Mouse (Mus musculus): ENCODE measurements at regions not wholly inside any gene's neighbourhood (a gene's known extent, or its start where the extent isn't known, plus 50 kb on each side); places are given as distances from the start of the nearest gene placed in this dataset.

DNA sequence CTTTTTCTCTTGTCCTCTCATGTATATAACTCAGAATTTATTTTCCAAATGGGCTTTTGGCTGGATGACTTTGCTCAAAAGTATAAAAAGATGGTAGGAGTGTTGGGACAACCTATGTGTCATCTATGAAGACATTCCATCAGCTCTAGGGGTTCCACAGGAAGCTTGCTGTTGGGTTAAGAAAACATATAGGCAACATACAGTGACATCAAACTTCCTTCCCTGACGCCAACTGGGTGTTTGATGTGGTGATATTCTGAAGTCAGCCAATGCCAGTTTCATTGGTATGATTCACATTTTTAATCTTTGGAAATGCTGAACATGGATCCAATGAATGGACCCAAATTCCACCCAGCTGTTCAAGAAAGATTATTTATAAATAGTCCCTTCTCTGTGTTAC is 76.5 kb upstream of the Tnfsf11 start:
- Histone ChIP-seq H3K4me1 (ENCODE audit: control insufficient read depth, insufficient read depth, low read length) (no peaks in the 10 kb centered on the region; the same call in 1 of the 2 replicates), H3K27ac (replicated peaks; ENCODE audit: insufficient read depth, low read depth, low read length) (no peak overlapping the region), H3K27me3 (ENCODE audit: control insufficient read depth, insufficient read depth, low read length) (no peaks in the 10 kb centered on the region), H3K9ac (ENCODE audit: low read depth, low read length) (no peak overlapping the region), H3K79me2 (ENCODE audit: control insufficient read depth, insufficient read depth, low read length) (no peaks in the 10 kb centered on the region), H3K4me3 (ENCODE audit: insufficient read depth, low read depth, low read length) (no peak overlapping the region), H3K36me3 (ENCODE audit: control insufficient read depth, insufficient read depth, low read length) (no peaks in the 10 kb centered on the region)
- DNase-seq (ENCODE audit: extremely low read depth, low read depth, low spot score), result no peak
- TF ChIP-seq POLR2A (IDR thresholded peaks at IDR 0.05; ENCODE audit: extremely low read depth, insufficient read depth, low read length) (no peak), CTCF (IDR thresholded peaks at IDR 0.05; ENCODE audit: low read depth, low read length) (no peak)
- WGBS, result 71% methylated on average over 1 of the region's 1 CpGs

DNA sequence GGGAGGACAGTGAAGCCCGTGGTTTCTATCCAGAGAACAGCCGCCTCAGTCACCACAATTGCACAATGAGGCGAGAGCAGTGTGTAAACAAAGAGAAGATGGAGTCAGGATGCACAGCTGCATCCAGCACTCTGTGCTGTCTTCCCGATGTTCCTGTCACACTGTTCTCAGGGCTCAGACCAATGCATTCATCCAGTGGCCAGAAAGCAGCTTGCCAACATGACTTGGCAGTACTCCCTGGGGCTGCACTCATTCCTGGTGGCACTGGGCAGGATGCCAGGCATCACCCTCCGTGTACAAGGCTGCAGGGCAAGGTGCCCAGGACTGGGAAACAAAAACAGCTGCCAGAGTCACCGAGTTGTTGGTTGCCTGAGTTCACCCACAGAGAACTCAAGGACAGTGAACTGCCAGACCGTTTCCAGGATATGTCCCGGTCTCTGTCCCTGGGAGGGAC is 75.4 kb upstream of the Tnfsf11 start:
- Histone ChIP-seq H3K9ac (ENCODE audit: low read depth, low read length) (no peak overlapping the region), H3K4me3 (ENCODE audit: insufficient read depth, low read depth, low read length) (no peak overlapping the region), H3K27ac (replicated peaks; ENCODE audit: insufficient read depth, low read depth, low read length) (no peak overlapping the region), H3K4me1 (ENCODE audit: control insufficient read depth, insufficient read depth, low read length) (no peaks in the 10 kb centered on the region; the same call in 1 of the 2 replicates), H3K36me3 (ENCODE audit: control insufficient read depth, insufficient read depth, low read length) (no peaks in the 10 kb centered on the region), H3K27me3 (ENCODE audit: control insufficient read depth, insufficient read depth, low read length) (no peaks in the 10 kb centered on the region), H3K79me2 (ENCODE audit: control insufficient read depth, insufficient read depth, low read length) (no peaks in the 10 kb centered on the region)
- peak; percentile 98 for DNase-seq (ENCODE audit: extremely low read depth, low read depth, low spot score)
- WGBS, result 14% methylated on average over 8 of the region's 8 CpGs
- no peak for TF ChIP-seq CTCF (IDR thresholded peaks at IDR 0.05; ENCODE audit: low read depth, low read length)

GRCm38 (mm10) chr14:78380011-78380410 is 72.2 kb upstream of the Tnfsf11 start:
- H3K27me3 ChIP-seq (ENCODE audit: control insufficient read depth, insufficient read depth, low read length), result no peaks in the 10 kb centered on the region

DNA sequence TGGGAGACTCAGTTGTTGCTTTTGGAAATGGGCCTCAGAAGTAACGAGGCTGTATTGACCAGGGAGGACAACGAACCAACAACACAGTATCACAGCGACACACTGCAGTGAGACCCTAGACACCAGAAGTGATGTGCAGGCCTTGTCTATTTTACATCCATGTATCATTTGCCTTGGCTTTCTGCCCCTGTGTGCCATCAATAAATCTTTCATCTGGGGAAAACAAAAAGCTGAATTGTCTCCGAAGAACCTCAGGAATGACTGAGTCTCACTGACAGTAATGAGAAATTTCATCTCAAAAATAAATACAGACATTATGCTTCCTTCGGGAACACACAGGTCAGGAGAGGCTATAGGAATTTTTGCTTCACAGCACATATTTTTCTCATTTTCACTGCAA is 68.7 kb upstream of the Tnfsf11 start:
- Histone ChIP-seq H3K9ac (ENCODE audit: low read depth, low read length) (no peak overlapping the region), H3K79me2 (ENCODE audit: control insufficient read depth, insufficient read depth, low read length) (no peaks in the 10 kb centered on the region), H3K27ac (replicated peaks; ENCODE audit: insufficient read depth, low read depth, low read length) (no peak overlapping the region), H3K27me3 (ENCODE audit: control insufficient read depth, insufficient read depth, low read length) (no peaks in the 10 kb centered on the region), H3K4me1 (ENCODE audit: control insufficient read depth, insufficient read depth, low read length) (no peaks in the 10 kb centered on the region), H3K4me3 (ENCODE audit: insufficient read depth, low read depth, low read length) (no peak overlapping the region), H3K36me3 (ENCODE audit: control insufficient read depth, insufficient read depth, low read length) (no peaks in the 10 kb centered on the region)
- no peak for TF ChIP-seq CTCF (IDR thresholded peaks at IDR 0.05; ENCODE audit: low read depth, low read length)
- no peak for TF ChIP-seq POLR2A (IDR thresholded peaks at IDR 0.05; ENCODE audit: extremely low read depth, insufficient read depth, low read length)
- 90% methylated on average over 5 of the region's 5 CpGs for WGBS
- DNase-seq (ENCODE audit: extremely low read depth, low read depth, low spot score), result no peak

More at GRCm38 (mm10) chr14:78380011-78380410, 72.2 kb upstream of the Tnfsf11 start:
- TF ChIP-seq CTCF (IDR thresholded peaks at IDR 0.05; ENCODE audit: low read depth, low read length) (no peak), POLR2A (IDR thresholded peaks at IDR 0.05; ENCODE audit: extremely low read depth, insufficient read depth, low read length) (no peak)
- H3K4me3 ChIP-seq (ENCODE audit: insufficient read depth, low read depth, low read length), result no peak overlapping the region
- no peaks in the 10 kb centered on the region; the same call in 1 of the 2 replicates for H3K4me1 ChIP-seq (ENCODE audit: control insufficient read depth, insufficient read depth, low read length)
- H3K79me2 ChIP-seq (ENCODE audit: control insufficient read depth, insufficient read depth, low read length), result no peaks in the 10 kb centered on the region
- H3K36me3 ChIP-seq (ENCODE audit: control insufficient read depth, insufficient read depth, low read length), result no peaks in the 10 kb centered on the region
- H3K9ac ChIP-seq (ENCODE audit: low read depth, low read length), result no peak overlapping the region
- 86% methylated on average over 4 of the region's 4 CpGs for WGBS
- H3K27ac ChIP-seq (replicated peaks; ENCODE audit: insufficient read depth, low read depth, low read length), result no peak overlapping the region
- no peak for DNase-seq (ENCODE audit: extremely low read depth, low read depth, low spot score)

DNA sequence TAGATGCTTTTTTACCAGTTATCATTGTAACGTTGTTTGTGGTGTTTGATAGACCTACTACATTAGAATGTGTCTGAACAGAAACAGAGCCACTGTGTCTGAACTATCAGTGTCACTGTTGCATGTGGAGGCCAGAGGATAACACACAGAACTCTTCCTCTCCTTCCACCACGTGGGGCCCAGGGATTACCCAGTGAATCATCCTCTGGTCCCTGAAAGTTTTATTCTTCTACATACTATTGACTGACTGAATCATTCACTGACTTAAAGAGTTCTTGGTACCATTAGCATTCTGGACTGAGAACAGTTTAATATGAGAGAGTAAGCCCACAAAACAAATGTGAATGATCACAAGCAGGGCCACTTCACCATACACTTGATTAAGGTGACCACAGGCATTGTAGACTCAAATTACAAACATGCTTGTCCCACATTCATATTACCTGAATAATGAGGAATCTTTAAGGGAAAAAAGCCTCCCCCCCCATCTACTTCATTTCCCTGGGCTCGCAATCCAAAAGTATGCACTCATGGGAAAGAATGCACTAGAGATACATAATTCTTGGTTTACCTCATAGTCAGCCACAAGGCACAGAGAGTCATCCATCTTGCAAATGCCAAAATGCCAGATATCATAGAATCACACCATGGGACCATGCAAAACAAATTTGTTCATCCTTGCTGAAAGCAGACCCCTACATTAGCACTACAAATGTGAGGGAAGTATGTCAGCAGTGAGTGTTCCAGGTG is 68.1 kb upstream of the Tnfsf11 start:
- DNase-seq (ENCODE audit: extremely low read depth, low read depth, low spot score), result no peak
- Histone ChIP-seq H3K36me3 (ENCODE audit: control insufficient read depth, insufficient read depth, low read length) (no peaks in the 10 kb centered on the region), H3K27ac (replicated peaks; ENCODE audit: insufficient read depth, low read depth, low read length) (no peak overlapping the region), H3K4me1 (ENCODE audit: control insufficient read depth, insufficient read depth, low read length) (no peaks in the 10 kb centered on the region), H3K4me3 (ENCODE audit: insufficient read depth, low read depth, low read length) (no peak overlapping the region), H3K79me2 (ENCODE audit: control insufficient read depth, insufficient read depth, low read length) (no peaks in the 10 kb centered on the region), H3K9ac (ENCODE audit: low read depth, low read length) (no peak overlapping the region), H3K27me3 (ENCODE audit: control insufficient read depth, insufficient read depth, low read length) (no peaks in the 10 kb centered on the region)
- TF ChIP-seq CTCF (IDR thresholded peaks at IDR 0.05; ENCODE audit: low read depth, low read length) (no peak), POLR2A (IDR thresholded peaks at IDR 0.05; ENCODE audit: extremely low read depth, insufficient read depth, low read length) (no peak)
- WGBS, result 84% methylated on average over 3 of the region's 3 CpGs

- TF ChIP-seq POLR2A (IDR thresholded peaks at IDR 0.05; ENCODE audit: extremely low read depth, insufficient read depth, low read length), result no peak
- no peak for TF ChIP-seq CTCF (IDR thresholded peaks at IDR 0.05; ENCODE audit: low read depth, low read length)
- Histone ChIP-seq H3K36me3 (ENCODE audit: control insufficient read depth, insufficient read depth, low read length) (no peaks in the 10 kb centered on the region), H3K9ac (ENCODE audit: low read depth, low read length) (no peak overlapping the region), H3K27me3 (ENCODE audit: control insufficient read depth, insufficient read depth, low read length) (no peaks in the 10 kb centered on the region), H3K79me2 (ENCODE audit: control insufficient read depth, insufficient read depth, low read length) (no peaks in the 10 kb centered on the region), H3K4me3 (ENCODE audit: insufficient read depth, low read depth, low read length) (no peak overlapping the region), H3K27ac (replicated peaks; ENCODE audit: insufficient read depth, low read depth, low read length) (no peak overlapping the region), H3K4me1 (ENCODE audit: control insufficient read depth, insufficient read depth, low read length) (no peaks in the 10 kb centered on the region)
- no peak for DNase-seq (ENCODE audit: extremely low read depth, low read depth, low spot score)
- WGBS, result 88% methylated on average over 1 of the region's 1 CpGs
Measured at GRCm38 (mm10) chr14:78372102-78372501, 64.3 kb upstream of the Tnfsf11 start.

Data from liver, adult 2 months (tissue).